Mouse (Mus musculus) kidney, postnatal 10 days (tissue): ENCODE results near the gene Ngef.

Source experiments
- DNase-seq: peaks from one replicate; pipeline ENCODE4 v3.0.0; 2021; ENCODE audit warnings: mixed read lengths

The Ngef gene

GRCm38 (mm10) chr1:87573800-87574215 lies at the start of gene Ngef:
TSS of gene Ngef (minus strand) at chr1:87573870.
- DNase-seq = peak; percentile 82

- peak; percentile 24 for DNase-seq
These were observed 48.2 kb upstream of the Ngef start for GRCm38 (mm10) chr1:87621858-87622279.

GRCm38 (mm10) chr1:87621146-87621857 lies 47.6 kb upstream of the Ngef start:
- DNase-seq = no peak

- DNase-seq = no peak
These were observed 47.0 kb upstream of the Ngef start for GRCm38 (mm10) chr1:87620693-87621092.

GRCm38 (mm10) chr1:87620211-87620668 lies 46.6 kb upstream of the Ngef start, which contains the start of gene Inpp5d:
TSS of gene Inpp5d (plus strand) at chr1:87620312.
- DNase-seq = peak; percentile 49

GRCm38 (mm10) chr1:87614576-87615295 lies 41.1 kb upstream of the Ngef start:
- no peak for DNase-seq

GRCm38 (mm10) chr1:87608416-87609046 lies 34.9 kb upstream of the Ngef start:
- peak; percentile 76 for DNase-seq

GRCm38 (mm10) chr1:87607385-87608091 lies 33.9 kb upstream of the Ngef start:
- DNase-seq = peak; percentile 51

- no peak for DNase-seq
These were observed 31.6 kb upstream of the Ngef start for GRCm38 (mm10) chr1:87605296-87605695.

- DNase-seq = no peak
These were observed 29.7 kb upstream of the Ngef start for GRCm38 (mm10) chr1:87603389-87603788.

- no peak for DNase-seq
These were observed 28.1 kb upstream of the Ngef start for GRCm38 (mm10) chr1:87601801-87602200.

GRCm38 (mm10) chr1:87600533-87600932 lies 26.9 kb upstream of the Ngef start:
- no peak for DNase-seq

- DNase-seq = no peak
These were observed 21.0 kb upstream of the Ngef start for GRCm38 (mm10) chr1:87594671-87595070.

GRCm38 (mm10) chr1:87594261-87594660 lies 20.6 kb upstream of the Ngef start:
- DNase-seq = no peak

- no peak for DNase-seq
These were observed 16.3 kb upstream of the Ngef start for GRCm38 (mm10) chr1:87589980-87590379.

- no peak for DNase-seq
These were observed 15.5 kb upstream of the Ngef start for GRCm38 (mm10) chr1:87589162-87589561.

GRCm38 (mm10) chr1:87580824-87581223 lies 7.2 kb upstream of the Ngef start:
- DNase-seq = no peak

- DNase-seq = no peak
These were observed 5.3 kb upstream of the Ngef start for GRCm38 (mm10) chr1:87578965-87579364.

GRCm38 (mm10) chr1:87574785-87575184 lies 1.1 kb upstream of the Ngef start:
- peak; percentile 90 for DNase-seq

GRCm38 (mm10) chr1:87574353-87574752 lies 683 bp upstream of the Ngef start:
- no peak for DNase-seq

GRCm38 (mm10) chr1:87573261-87573660 lies 409 bp downstream of the Ngef start:
- DNase-seq = no peak

- DNase-seq = peak; percentile 26
These were observed 5.3 kb downstream of the Ngef start for GRCm38 (mm10) chr1:87568398-87568797.

GRCm38 (mm10) chr1:87565760-87566159 lies 7.9 kb downstream of the Ngef start:
- no peak for DNase-seq
